Mouse (Mus musculus): ENCODE results near the gene Ino80d. TPM values are rescaled to one million over a fixed set of nuclear protein-coding genes. Genes with fewer than 3 reads are reported as not detected.
A peak's percentile ranks its signal among the peaks of the same experiment; 100 is the strongest.

Ino80d gene
- total and polyA plus RNA-seq, 3 experiments, result 6.5 to 18.4 (median 16.6) TPM

DNA sequence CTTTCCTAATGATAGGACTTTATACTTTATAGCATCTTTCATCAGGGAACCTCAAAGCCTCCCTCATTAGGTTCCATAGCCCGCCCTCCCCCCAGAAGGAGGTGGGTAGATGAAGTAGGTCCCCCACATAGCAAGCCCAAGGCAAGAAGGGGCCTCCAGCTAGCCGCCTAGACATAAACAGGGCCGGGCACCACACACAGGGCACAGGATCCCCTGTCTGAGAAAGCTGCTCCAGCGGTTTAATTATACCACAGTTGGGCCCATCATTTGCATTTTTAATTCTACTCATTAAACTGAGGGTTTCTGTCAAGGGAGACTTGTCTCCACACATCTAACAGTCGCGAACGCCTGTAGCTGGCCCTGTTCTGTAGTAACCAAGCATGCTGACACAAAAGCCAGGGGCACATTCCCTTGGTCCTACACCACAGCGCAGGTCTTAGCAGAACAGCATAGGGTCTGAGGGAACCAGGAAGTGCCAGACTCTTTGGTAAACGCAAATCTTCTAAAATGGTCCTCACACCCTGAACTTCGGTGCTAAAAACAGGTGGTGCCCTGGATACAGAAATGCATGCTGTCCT lies 179.6 kb downstream of the Ino80d start:
- no peak for TF ChIP-seq POLR2A (IDR thresholded peaks at IDR 0.05; ENCODE audit: insufficient read depth, low read depth, low read length)
- TF ChIP-seq CTCF (IDR thresholded peaks at IDR 0.05), result no peak
- no peak for TF ChIP-seq EP300 (IDR thresholded peaks at IDR 0.05; ENCODE audit: insufficient read depth, low read depth, low read length)
- Histone ChIP-seq H3K27ac (no peak overlapping the region), H3K27me3 (ENCODE audit: control insufficient read depth, insufficient read depth, low read length) (no peaks in the 10 kb centered on the region), H3K4me1 (ENCODE audit: control insufficient read depth, insufficient read depth, low read length) (no peaks in the 10 kb centered on the region), H3K4me3 (no peak overlapping the region), H3K36me3 (ENCODE audit: control insufficient read depth, insufficient read depth, low read length) (no peaks in the 10 kb centered on the region), H3K79me2 (replicated peaks; ENCODE audit: control insufficient read depth, insufficient read depth, low read length) (no peaks in the 10 kb centered on the region), H3K9ac (ENCODE audit: low read depth, low read length) (no peak overlapping the region)
- WGBS, result 91% methylated on average over 10 of the region's 10 CpGs
- intact Hi-C loops (cut with DNase I), result loop anchor here (10.0 kb wide), 1 partner anchor 1750 kb away; no protein-coding TSS in a partner anchor
- DNase-seq, result no peak

DNA sequence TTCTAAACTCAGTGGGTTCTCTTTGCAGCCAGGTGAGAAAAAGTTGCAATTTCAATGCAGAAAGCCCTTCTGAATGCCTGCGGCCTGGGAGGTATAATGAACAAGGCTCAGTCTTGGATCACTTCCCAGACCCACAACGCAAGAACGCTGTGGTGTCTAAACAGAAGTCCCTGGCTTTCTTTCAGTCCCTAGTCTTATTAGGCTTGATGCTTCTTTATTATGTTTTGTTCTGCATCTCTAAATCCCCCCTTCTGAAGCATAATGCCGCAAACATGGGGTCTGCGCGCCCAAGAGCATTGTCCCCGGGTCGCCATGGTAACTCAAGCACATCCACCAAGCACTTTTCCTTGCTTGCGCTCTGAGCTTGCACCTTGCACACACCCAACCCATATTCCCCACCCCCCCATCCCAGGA lies 180.4 kb downstream of the Ino80d start:
- Histone ChIP-seq H3K27ac (no peak overlapping the region), H3K4me1 (ENCODE audit: control insufficient read depth, insufficient read depth, low read length) (no peaks in the 10 kb centered on the region), H3K79me2 (replicated peaks; ENCODE audit: control insufficient read depth, insufficient read depth, low read length) (no peaks in the 10 kb centered on the region), H3K36me3 (ENCODE audit: control insufficient read depth, insufficient read depth, low read length) (no peaks in the 10 kb centered on the region), H3K9ac (ENCODE audit: low read depth, low read length) (no peak overlapping the region), H3K27me3 (ENCODE audit: control insufficient read depth, insufficient read depth, low read length) (no peaks in the 10 kb centered on the region), H3K4me3 (no peak overlapping the region)
- no peak for DNase-seq
- WGBS, result 74% methylated on average over 9 of the region's 9 CpGs
- TF ChIP-seq POLR2A (IDR thresholded peaks at IDR 0.05; ENCODE audit: insufficient read depth, low read depth, low read length), result no peak
- no peak for TF ChIP-seq EP300 (IDR thresholded peaks at IDR 0.05; ENCODE audit: insufficient read depth, low read depth, low read length)
- no peak for TF ChIP-seq CTCF (IDR thresholded peaks at IDR 0.05)
- intact Hi-C loops (cut with DNase I), result loop anchor here (10.0 kb wide), 1 partner anchor 1749 kb away; no protein-coding TSS in a partner anchor

DNA sequence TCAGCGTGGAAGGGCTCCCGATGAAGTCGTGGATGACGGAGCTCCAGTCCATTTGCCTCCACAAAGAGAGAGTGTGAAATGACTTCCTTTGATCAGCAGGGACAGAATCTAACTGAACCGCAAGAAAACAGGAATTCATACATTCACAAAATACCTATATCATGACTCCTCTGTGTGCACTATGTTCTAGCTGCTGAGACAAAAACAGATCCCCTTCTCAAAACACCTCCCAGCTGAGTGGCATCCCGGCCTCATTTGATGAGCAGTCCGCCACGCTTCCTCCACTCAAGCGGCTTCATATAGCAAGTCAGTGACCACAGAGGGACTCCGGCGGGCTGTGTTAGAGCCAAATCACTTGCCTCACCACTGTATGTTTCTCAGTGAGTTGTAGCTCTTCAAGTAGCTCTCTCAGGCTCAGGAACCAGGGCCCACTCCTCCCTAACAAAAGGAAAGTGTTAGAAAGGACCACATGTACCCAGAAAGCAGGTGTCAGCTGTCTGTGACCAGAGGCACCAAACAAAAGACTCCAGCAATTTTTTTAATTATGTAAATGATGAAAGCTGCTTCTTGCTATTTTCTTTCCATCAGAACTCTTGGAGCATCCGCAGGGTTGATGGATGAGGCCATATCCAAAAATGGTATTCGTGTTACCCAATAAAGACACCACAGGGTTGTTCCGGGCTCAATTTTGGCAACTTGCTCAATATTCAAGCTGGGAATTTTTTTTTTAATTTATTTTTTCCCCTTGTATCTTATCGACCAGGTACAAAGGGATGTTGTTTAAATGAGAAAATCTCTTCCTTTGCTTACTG lies 181.0 kb downstream of the Ino80d start:
- DNase-seq, result no peak
- 82% methylated on average over 15 of the region's 15 CpGs for WGBS
- Histone ChIP-seq H3K4me3 (no peak overlapping the region), H3K4me1 (ENCODE audit: control insufficient read depth, insufficient read depth, low read length) (no peaks in the 10 kb centered on the region), H3K79me2 (replicated peaks; ENCODE audit: control insufficient read depth, insufficient read depth, low read length) (no peaks in the 10 kb centered on the region), H3K9ac (ENCODE audit: low read depth, low read length) (no peak overlapping the region), H3K27ac (no peak overlapping the region), H3K36me3 (ENCODE audit: control insufficient read depth, insufficient read depth, low read length) (no peaks in the 10 kb centered on the region), H3K27me3 (ENCODE audit: control insufficient read depth, insufficient read depth, low read length) (no peaks in the 10 kb centered on the region)
- TF ChIP-seq CTCF (IDR thresholded peaks at IDR 0.05) (no peak), EP300 (IDR thresholded peaks at IDR 0.05; ENCODE audit: insufficient read depth, low read depth, low read length) (no peak), POLR2A (IDR thresholded peaks at IDR 0.05; ENCODE audit: insufficient read depth, low read depth, low read length) (no peak)
- intact Hi-C loops (cut with DNase I), result loop anchor here (10.0 kb wide), 1 partner anchor 1749 kb away; no protein-coding TSS in a partner anchor

DNA sequence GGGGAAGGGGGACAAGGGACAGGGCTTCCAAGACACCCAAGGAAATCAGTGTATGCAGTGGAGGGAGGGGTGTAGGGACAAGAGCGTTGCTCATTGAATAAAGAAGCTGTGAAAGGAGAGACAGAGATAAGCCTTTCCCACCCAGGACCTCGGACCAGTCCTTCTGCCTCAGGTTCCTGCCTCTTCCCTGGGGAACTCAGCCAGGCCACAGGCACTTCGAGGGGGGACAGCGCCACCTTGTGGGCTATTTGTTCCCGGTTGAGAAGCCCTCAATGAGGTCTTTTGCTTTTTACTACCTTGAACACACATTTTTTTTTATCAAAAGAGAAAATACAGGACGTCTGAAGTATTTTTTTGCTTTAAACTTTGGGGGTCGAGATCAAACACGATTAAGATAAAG lies 185.0 kb downstream of the Ino80d start:
- 12% methylated on average over 8 of the region's 8 CpGs for WGBS
- H3K4me3 ChIP-seq, result no peak overlapping the region

DNA sequence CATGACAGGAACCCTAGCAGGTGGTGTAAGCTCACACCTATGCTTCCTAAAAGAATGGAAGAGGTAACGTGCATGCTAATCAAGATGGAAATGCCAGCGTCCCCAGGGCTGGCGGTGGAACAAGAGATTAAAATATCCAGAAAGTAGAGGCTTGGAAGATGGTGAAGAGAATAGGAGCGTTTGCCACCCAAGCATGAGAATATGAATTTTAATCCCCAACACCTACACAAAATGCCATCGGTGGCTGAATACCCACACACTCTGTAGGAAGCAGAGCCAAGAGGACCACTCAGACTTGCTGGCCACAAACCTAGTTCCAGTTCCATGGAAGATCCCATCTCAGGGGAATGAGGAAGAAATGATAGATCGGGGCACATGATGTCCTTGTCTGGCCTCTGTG lies 195.2 kb downstream of the Ino80d start:
- Histone ChIP-seq H3K9ac (ENCODE audit: low read depth, low read length) (no peak overlapping the region), H3K79me2 (replicated peaks; ENCODE audit: control insufficient read depth, insufficient read depth, low read length) (no peaks in the 10 kb centered on the region), H3K4me1 (ENCODE audit: control insufficient read depth, insufficient read depth, low read length) (no peaks in the 10 kb centered on the region), H3K27ac (no peak overlapping the region), H3K36me3 (ENCODE audit: control insufficient read depth, insufficient read depth, low read length) (no peaks in the 10 kb centered on the region), H3K27me3 (ENCODE audit: control insufficient read depth, insufficient read depth, low read length) (no peaks in the 10 kb centered on the region), H3K4me3 (no peak overlapping the region)
- intact Hi-C loops (cut with DNase I), result no loop called here
- no peak for TF ChIP-seq CTCF (IDR thresholded peaks at IDR 0.05)
- no peak for TF ChIP-seq EP300 (IDR thresholded peaks at IDR 0.05; ENCODE audit: insufficient read depth, low read depth, low read length)
- no peak for TF ChIP-seq POLR2A (IDR thresholded peaks at IDR 0.05; ENCODE audit: insufficient read depth, low read depth, low read length)
- DNase-seq, result no peak
- WGBS, result 94% methylated on average over 6 of the region's 6 CpGs

More for the DNA sequence above, 185.0 kb downstream of the Ino80d start:
- Histone ChIP-seq H3K9ac (ENCODE audit: low read depth, low read length) (no peak overlapping the region), H3K27ac (no peak overlapping the region), H3K79me2 (replicated peaks; ENCODE audit: control insufficient read depth, insufficient read depth, low read length) (no peaks in the 10 kb centered on the region), H3K36me3 (ENCODE audit: control insufficient read depth, insufficient read depth, low read length) (no peaks in the 10 kb centered on the region), H3K4me1 (ENCODE audit: control insufficient read depth, insufficient read depth, low read length) (no peaks in the 10 kb centered on the region), H3K27me3 (ENCODE audit: control insufficient read depth, insufficient read depth, low read length) (no peaks in the 10 kb centered on the region)
- peak; percentile 52 to 73 for DNase-seq
- intact Hi-C loops (cut with DNase I), result loop anchor here (2.0 kb wide), 2 partner anchors 135 to 143 kb away; no protein-coding TSS in a partner anchor
- no peak for TF ChIP-seq POLR2A (IDR thresholded peaks at IDR 0.05; ENCODE audit: insufficient read depth, low read depth, low read length)
- peak; percentile 85 for TF ChIP-seq CTCF (IDR thresholded peaks at IDR 0.05)
- no peak for TF ChIP-seq EP300 (IDR thresholded peaks at IDR 0.05; ENCODE audit: insufficient read depth, low read depth, low read length)

DNA sequence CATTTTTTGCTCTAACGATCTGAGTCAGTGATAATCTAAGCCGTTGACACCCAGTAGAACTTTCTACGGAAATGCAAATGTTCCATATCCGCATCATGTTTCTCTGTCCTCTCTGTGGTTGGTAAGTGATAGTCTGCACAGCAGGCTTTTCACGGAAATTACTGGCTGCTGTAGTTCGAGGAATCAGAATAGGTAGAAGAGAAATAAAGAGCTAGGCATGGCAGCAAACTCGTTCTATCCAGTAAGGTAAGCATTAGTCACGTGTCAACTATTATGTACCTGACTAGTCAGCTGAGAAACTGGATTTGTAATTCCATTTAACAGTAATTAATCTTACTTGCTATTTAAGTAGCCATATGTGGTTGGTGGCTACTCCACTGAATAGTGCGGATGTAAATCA lies 197.9 kb downstream of the Ino80d start:
- no peaks in the 10 kb centered on the region for H3K36me3 ChIP-seq (ENCODE audit: control insufficient read depth, insufficient read depth, low read length)
- no peaks in the 10 kb centered on the region for H3K79me2 ChIP-seq (replicated peaks; ENCODE audit: control insufficient read depth, insufficient read depth, low read length)
- H3K4me3 ChIP-seq, result no peak overlapping the region
- intact Hi-C loops (cut with DNase I), result no loop called here
- no peak overlapping the region for H3K27ac ChIP-seq
- H3K4me1 ChIP-seq (ENCODE audit: control insufficient read depth, insufficient read depth, low read length), result no peaks in the 10 kb centered on the region
- no peak for TF ChIP-seq EP300 (IDR thresholded peaks at IDR 0.05; ENCODE audit: insufficient read depth, low read depth, low read length)
- no peak for TF ChIP-seq POLR2A (IDR thresholded peaks at IDR 0.05; ENCODE audit: insufficient read depth, low read depth, low read length)
- no peak for TF ChIP-seq CTCF (IDR thresholded peaks at IDR 0.05)
- 81% methylated on average over 9 of the region's 9 CpGs for WGBS
- H3K9ac ChIP-seq (ENCODE audit: low read depth, low read length), result no peak overlapping the region
- H3K27me3 ChIP-seq (ENCODE audit: control insufficient read depth, insufficient read depth, low read length), result no peaks in the 10 kb centered on the region
- no peak for DNase-seq

All from heart, adult 2 months (tissue).